Mouse (Mus musculus): ENCODE data around the gene Tmem160. TPM values are rescaled to one million over a fixed set of nuclear protein-coding genes. Genes with fewer than 3 reads are reported as not detected.

The Tmem160 gene
- polyA plus RNA-seq (2012; fragmentation: generic; extraction: Trizol): 81.7 TPM
- long read RNA-seq, experiment 1, transcript Tmem160-201 (3 exons, 815 nt): major isoform, 102 of 108 reads
- long read RNA-seq, experiment 1, partial matches to known transcripts: 4 of 108 reads
- long read RNA-seq, experiment 1, other reads (novel, unspliced or antisense): 1 of 108 reads
- long read RNA-seq, experiment 2, partial matches to known transcripts: 0 of 4 reads
- long read RNA-seq, experiment 2, other reads (novel, unspliced or antisense): 0 of 4 reads

DNA sequence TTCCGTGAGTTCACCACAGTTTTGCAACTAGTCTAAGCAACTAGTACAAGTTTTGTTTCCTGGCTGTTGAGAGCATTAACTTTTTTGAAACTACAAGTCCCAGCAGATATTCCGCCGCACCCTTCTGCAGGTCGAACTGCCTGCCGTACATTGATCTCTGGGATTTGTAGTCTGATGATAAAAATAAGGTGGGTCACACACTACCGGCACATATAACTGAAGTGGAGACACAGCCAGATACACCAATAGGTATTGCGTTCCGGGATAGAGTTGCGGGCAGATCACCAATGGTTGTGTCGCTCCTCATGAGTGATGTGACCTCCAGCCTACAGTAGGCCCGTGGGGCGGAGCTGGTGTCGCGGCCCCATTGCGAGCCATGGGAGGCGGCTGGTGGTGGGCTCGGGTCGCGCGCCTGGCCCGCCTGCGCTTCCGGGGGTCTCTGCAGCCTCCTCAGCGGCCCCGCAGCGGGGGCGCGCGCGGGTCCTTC is at the start of gene Tmem160:
TSS of gene Tmem160 (plus strand) at position 193 of the 487 bp plus-strand sequence.
- Histone ChIP-seq H3K27me3 (ENCODE audit: control insufficient read depth, insufficient read depth, insufficient read length) (no peaks in the 10 kb centered on the region), H3K79me3 (ENCODE audit: low read depth) (no peaks in the 10 kb centered on the region), H3ac (ENCODE audit: control insufficient read depth, insufficient read length, low read depth) (peak within 1 kb of the TSS; percentile 59), H3K4me3 (ENCODE audit: insufficient read depth, poor library complexity, severe bottlenecking) (peak within 1 kb of the TSS; percentile 46), H3K79me2 (ENCODE audit: control insufficient read depth, insufficient read depth) (no peaks in the 10 kb centered on the region), H3K36me3 (ENCODE audit: control insufficient read depth, insufficient read depth) (no peaks in the 10 kb centered on the region)
- TF ChIP-seq FOSL1 (IDR thresholded peaks at IDR 0.05; ENCODE audit: insufficient read depth, low read length, poor library complexity, severe bottlenecking) (no peak), MYOG (IDR thresholded peaks at IDR 0.05; ENCODE audit: control insufficient read depth, extremely low read depth, insufficient read length) (no peak), MAX (IDR thresholded peaks at IDR 0.05) (no peak), USF1 (IDR thresholded peaks at IDR 0.05; ENCODE audit: low read depth) (no peak), CEBPB (IDR thresholded peaks at IDR 0.05; ENCODE audit: low read depth) (no peak), MYOD1 (IDR thresholded peaks at IDR 0.05; ENCODE audit: control insufficient read depth, insufficient read length, low read depth) (no peak), CTCF (IDR thresholded peaks at IDR 0.05; ENCODE audit: control insufficient read depth, insufficient read depth, insufficient read length) (no peak)

- no peak for TF ChIP-seq MYOD1 (IDR thresholded peaks at IDR 0.05; ENCODE audit: control insufficient read depth, insufficient read length, low read depth)
- no peak for TF ChIP-seq MYOG (IDR thresholded peaks at IDR 0.05; ENCODE audit: control insufficient read depth, extremely low read depth, insufficient read length)
- no peak for TF ChIP-seq CEBPB (IDR thresholded peaks at IDR 0.05; ENCODE audit: low read depth)
- TF ChIP-seq MAX (IDR thresholded peaks at IDR 0.05): peak; percentile 80
- TF ChIP-seq USF1 (IDR thresholded peaks at IDR 0.05; ENCODE audit: low read depth): no peak
- peak overlapping the region; percentile 85 for H3K4me3 ChIP-seq (ENCODE audit: insufficient read depth, poor library complexity, severe bottlenecking)
- H3ac ChIP-seq (ENCODE audit: control insufficient read depth, insufficient read length, low read depth): peak overlapping the region; percentile 83
- H3K36me3 ChIP-seq (ENCODE audit: control insufficient read depth, insufficient read depth): peaks cover 17% of the 10 kb centered on the region
- H3K79me3 ChIP-seq (ENCODE audit: low read depth): peaks cover 51% of the 10 kb centered on the region
- H3K79me2 ChIP-seq (ENCODE audit: control insufficient read depth, insufficient read depth): peaks cover 70% of the 10 kb centered on the region
- no peaks in the 10 kb centered on the region for H3K27me3 ChIP-seq (ENCODE audit: control insufficient read depth, insufficient read depth, insufficient read length)
Observed at GRCm38 (mm10) chr7:16402968-16403948, 49.3 kb upstream of the Tmem160 start.

DNA sequence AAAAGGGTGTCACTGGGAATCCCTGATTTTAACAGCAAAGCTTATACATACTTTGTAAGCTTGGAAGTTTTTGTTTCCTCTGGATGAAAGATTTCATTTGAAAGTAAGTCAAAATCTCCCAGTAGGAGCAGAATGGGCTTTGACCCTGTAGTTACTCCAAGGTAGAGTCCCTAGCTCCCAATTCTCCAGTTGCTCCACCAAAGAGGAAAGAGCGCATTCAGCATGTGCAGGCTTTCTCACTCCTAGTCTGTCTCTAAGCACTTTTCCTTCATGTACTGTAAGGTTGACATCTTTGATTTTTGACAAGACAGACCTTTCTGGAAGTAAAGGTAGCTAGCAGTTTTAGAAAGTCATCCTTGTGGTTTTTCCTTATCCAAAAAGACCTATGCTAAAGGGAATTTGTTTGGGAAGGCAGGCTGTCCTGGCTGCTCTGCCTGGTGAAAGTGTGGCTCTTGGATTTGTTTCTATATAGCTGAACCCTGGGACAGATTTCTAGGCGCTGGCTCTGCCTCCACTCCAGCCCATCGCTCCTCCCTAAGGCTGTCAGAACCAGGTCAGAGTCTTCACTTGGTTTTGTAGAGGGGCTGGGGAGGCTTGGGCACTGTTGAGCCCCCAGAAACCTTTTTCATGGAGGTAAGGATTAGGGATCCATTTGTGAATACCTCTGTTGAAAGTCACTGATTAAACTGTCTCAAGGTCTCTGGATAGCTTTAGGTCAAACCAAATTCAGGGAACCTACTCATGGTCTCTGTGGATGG is 48.1 kb upstream of the Tmem160 start:
- TF ChIP-seq CTCF (IDR thresholded peaks at IDR 0.05; ENCODE audit: control insufficient read depth, insufficient read depth, insufficient read length) (no peak), MAX (IDR thresholded peaks at IDR 0.05) (no peak), FOSL1 (IDR thresholded peaks at IDR 0.05; ENCODE audit: insufficient read depth, low read length, poor library complexity, severe bottlenecking) (no peak), USF1 (IDR thresholded peaks at IDR 0.05; ENCODE audit: low read depth) (no peak), MYOG (IDR thresholded peaks at IDR 0.05; ENCODE audit: control insufficient read depth, extremely low read depth, insufficient read length) (no peak), MYOD1 (IDR thresholded peaks at IDR 0.05; ENCODE audit: control insufficient read depth, insufficient read length, low read depth) (no peak), CEBPB (IDR thresholded peaks at IDR 0.05; ENCODE audit: low read depth) (no peak)
- Histone ChIP-seq H3K4me3 (ENCODE audit: insufficient read depth, poor library complexity, severe bottlenecking) (no peak overlapping the region), H3K79me3 (ENCODE audit: low read depth) (peaks cover 60% of the 10 kb centered on the region), H3K27me3 (ENCODE audit: control insufficient read depth, insufficient read depth, insufficient read length) (no peaks in the 10 kb centered on the region), H3K79me2 (ENCODE audit: control insufficient read depth, insufficient read depth) (peaks cover 82% of the 10 kb centered on the region), H3ac (ENCODE audit: control insufficient read depth, insufficient read length, low read depth) (peak overlapping the region; percentile 57), H3K36me3 (ENCODE audit: control insufficient read depth, insufficient read depth) (peaks cover 17% of the 10 kb centered on the region)

DNA sequence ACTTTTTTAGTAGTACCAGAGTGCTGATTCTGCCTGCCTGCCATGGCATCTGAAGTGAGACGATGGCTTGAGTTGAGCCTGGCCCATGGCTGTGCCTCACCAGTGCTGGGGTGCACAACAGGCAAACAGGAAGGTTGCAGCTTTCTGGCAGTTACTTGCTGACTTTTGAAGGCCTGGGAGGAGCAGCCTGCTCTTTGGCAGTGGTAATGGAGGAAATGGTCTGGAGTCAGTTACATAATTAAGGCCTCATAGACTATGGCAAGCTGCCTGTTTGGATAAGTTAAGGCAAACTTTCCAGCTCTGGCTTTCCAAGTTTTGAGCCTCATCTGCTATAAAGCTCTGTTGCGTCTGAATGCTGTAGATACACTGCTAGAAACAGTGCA is 47.5 kb upstream of the Tmem160 start:
- H3K79me3 ChIP-seq (ENCODE audit: low read depth): peaks cover 63% of the 10 kb centered on the region
- H3K36me3 ChIP-seq (ENCODE audit: control insufficient read depth, insufficient read depth): peaks cover 17% of the 10 kb centered on the region
- peaks cover 88% of the 10 kb centered on the region for H3K79me2 ChIP-seq (ENCODE audit: control insufficient read depth, insufficient read depth)
- H3ac ChIP-seq (ENCODE audit: control insufficient read depth, insufficient read length, low read depth): peak overlapping the region; percentile 57
- H3K4me3 ChIP-seq (ENCODE audit: insufficient read depth, poor library complexity, severe bottlenecking): no peak overlapping the region
- TF ChIP-seq USF1 (IDR thresholded peaks at IDR 0.05; ENCODE audit: low read depth): no peak
- no peak for TF ChIP-seq FOSL1 (IDR thresholded peaks at IDR 0.05; ENCODE audit: insufficient read depth, low read length, poor library complexity, severe bottlenecking)
- TF ChIP-seq CEBPB (IDR thresholded peaks at IDR 0.05; ENCODE audit: low read depth): no peak
- no peak for TF ChIP-seq MYOG (IDR thresholded peaks at IDR 0.05; ENCODE audit: control insufficient read depth, extremely low read depth, insufficient read length)
- TF ChIP-seq MAX (IDR thresholded peaks at IDR 0.05): no peak
- no peak for TF ChIP-seq MYOD1 (IDR thresholded peaks at IDR 0.05; ENCODE audit: control insufficient read depth, insufficient read length, low read depth)
- no peak for TF ChIP-seq CTCF (IDR thresholded peaks at IDR 0.05; ENCODE audit: control insufficient read depth, insufficient read depth, insufficient read length)
- no peaks in the 10 kb centered on the region for H3K27me3 ChIP-seq (ENCODE audit: control insufficient read depth, insufficient read depth, insufficient read length)
